Mouse (Mus musculus) bone marrow macrophage, adult 2 months (primary cell): Measurements from ENCODE around the gene Fgr.

Source experiments
- CTCF ChIP-seq: IDR thresholded peaks from 2 replicates; pipeline ENCODE4 v1.5.1; 2012; ENCODE audit warnings: low read depth, mild to moderate bottlenecking, low read length, moderate library complexity
- POLR2A ChIP-seq: IDR thresholded peaks from 2 replicates; pipeline ENCODE4 v1.6.1; 2012; ENCODE audit warnings: mild to moderate bottlenecking, low read depth, low read length, borderline replicate concordance

GRCm38 (mm10) chr4:132949882-132950532 lies 23.9 kb upstream of the Fgr start:
- TF ChIP-seq CTCF (no peak), POLR2A (no peak)
